Mouse (Mus musculus) adrenal gland, postnatal 10 days (tissue): ENCODE measurements around the gene Nmur2. TPM values are rescaled to one million over a fixed set of nuclear protein-coding genes. Genes with fewer than 3 reads are reported as not detected.

ENCODE experiments used
- DNase-seq: peaks from one replicate; pipeline ENCODE4 v3.0.0; 2021; ENCODE audit warnings: mixed read lengths
- long read RNA-seq, 2 experiments: library from polyadenylated mRNA; stranded (forward); transcript quantifications; one replicate each; pipeline ENCODE4 v2.0.0; 2021
- total RNA-seq, 2 experiments: library from RNA; stranded (reverse); gene quantifications; 2 replicates each; pipeline ENCODE4 v1.2.3; 2021

The Nmur2 gene
- total RNA-seq: not detected
- long read RNA-seq, experiment 1: 0 reads
- long read RNA-seq, experiment 2: 0 reads

GRCm38 (mm10) chr11:56040917-56041316 is at the start of gene Nmur2:
Nmur2 (minus strand) TSS chr11:56041010.
- peak; percentile 1 for DNase-seq

- no peak for DNase-seq
These were observed 48.4 kb upstream of the Nmur2 start for GRCm38 (mm10) chr11:56089127-56089689.

- DNase-seq: no peak
These were observed 31.3 kb upstream of the Nmur2 start for GRCm38 (mm10) chr11:56072131-56072530.

- DNase-seq: no peak
These were observed 28.8 kb upstream of the Nmur2 start for GRCm38 (mm10) chr11:56069658-56070057.

DNA sequence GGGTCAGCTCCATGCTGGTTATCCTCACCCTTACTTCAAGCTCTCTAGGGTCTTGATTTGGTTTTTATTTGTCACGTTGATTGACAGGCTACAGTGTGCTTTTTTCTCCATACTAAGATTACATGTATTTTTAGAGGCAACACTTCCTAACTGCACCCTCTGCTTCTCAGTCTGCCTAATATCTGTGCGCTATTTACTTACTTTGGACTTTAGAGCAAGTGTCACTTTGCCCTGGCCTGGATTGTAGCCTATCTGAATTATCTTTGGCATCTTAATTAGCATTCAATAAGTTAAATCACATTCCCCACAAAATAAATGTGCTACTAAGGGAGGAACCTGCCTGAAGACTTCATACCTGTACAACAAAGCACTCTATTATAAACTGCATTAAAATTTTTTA is 24.3 kb upstream of the Nmur2 start:
- DNase-seq: no peak

GRCm38 (mm10) chr11:56064575-56064974 is 23.8 kb upstream of the Nmur2 start:
- no peak for DNase-seq

DNA sequence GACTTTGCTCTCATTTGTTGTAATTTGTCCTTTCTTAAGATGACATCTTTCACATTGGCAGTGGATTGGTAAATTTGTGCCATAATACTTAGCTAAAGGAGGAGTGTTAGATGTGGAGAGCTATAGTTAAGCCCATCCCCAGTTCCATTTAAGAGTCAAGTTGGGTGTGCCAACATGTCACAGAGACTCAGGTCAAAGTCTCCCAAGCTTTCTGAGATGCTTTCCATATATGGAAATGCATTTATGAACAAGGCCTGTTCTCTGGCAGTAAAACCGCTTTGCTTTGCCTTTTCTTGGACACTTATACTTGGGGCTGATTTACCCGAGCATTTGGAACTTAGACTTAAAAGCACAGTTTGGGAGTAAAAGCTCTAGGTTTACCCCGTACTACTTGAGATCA is 18.4 kb upstream of the Nmur2 start:
- no peak for DNase-seq

DNA sequence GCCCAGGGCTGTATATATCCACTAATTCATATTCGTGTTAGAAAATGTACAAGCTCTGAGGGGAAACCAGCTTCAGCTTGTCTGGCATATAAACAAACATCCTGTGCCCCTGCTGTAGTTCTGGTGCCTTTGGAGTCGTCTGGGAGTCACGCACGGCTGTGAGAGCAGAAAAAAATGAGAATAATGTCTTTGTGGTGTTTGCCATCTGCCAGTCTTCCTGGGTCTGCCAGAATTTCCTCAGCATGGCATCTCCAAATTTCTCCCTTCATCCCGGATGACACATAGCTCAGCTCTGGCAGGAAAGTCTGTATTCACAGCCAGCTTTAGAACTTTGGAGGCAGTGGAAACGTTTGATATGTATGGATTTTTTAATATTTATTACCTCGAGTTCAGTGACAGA is 13.6 kb upstream of the Nmur2 start:
- DNase-seq: no peak

DNA sequence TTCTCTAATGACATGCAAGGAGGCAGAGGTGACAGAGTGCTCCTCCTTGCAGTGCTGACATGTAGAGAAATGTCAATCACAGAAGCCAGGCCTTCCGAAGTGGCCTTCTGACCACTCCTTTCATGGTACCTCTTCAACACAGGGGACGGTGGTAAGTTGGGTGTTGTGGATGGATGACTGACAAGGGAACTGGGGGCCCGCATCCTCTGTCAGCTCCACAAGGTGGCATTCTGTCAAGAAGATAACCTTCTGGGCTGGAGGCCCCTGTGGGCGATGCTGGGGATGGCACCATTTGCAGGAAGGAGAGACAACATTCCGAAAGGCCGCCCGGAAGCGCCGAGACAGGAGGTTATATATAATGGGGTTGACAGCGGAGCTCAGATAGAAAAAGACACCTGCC is 14.0 kb downstream of the Nmur2 start:
- no peak for DNase-seq

- no peak for DNase-seq
These were observed 14.9 kb downstream of the Nmur2 start for GRCm38 (mm10) chr11:56025746-56026570.

- DNase-seq: no peak
These were observed 27.2 kb downstream of the Nmur2 start for GRCm38 (mm10) chr11:56013510-56014057.

DNA sequence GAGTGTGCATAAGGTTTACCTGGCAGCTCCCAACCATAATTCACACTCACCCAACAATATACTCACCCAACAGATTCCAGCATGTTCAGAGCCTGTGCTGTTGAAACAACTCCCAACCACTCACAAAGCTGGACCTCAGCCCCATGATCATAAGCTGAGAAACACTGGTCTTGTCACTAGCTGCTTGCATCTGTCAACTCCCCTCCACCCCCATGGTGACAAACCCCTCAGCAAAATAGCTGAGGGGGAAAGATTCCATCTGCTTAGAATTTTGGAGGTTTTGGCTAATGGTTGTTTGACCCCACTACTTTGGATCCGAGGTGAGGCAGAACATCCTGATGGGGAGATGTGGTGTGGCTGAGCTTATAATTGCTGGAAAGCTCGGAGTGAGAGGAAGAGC is 28.4 kb downstream of the Nmur2 start:
- DNase-seq: no peak

GRCm38 (mm10) chr11:56008277-56008676 is 32.5 kb downstream of the Nmur2 start:
- DNase-seq: no peak

- DNase-seq: no peak
These were observed 48.0 kb downstream of the Nmur2 start for GRCm38 (mm10) chr11:55992799-55993198.

DNA sequence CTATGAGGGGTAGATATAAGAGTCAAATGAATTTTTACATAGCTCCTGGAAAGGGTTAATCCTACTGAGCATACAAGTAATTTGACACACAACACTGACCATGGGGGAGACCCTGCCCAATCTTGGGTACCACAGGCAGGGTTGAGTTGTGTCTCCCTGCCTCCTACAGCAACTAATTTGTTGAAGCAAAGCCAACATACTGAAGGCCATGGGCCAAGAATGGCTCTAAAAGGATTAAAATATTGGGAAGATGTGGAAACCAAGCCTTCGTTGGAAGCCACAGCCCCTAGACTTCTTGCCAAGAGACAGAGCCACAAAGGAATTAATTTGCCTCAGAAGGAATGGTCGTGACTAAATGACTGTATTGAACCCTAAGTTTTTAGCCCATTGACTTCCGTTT is 48.7 kb downstream of the Nmur2 start:
- peak; percentile 6 for DNase-seq

GRCm38 (mm10) chr11:55991505-55992066 is 49.2 kb downstream of the Nmur2 start:
- DNase-seq: peak; percentile 53

- DNase-seq: no peak
These were observed 56.2 kb downstream of the Nmur2 start for GRCm38 (mm10) chr11:55984643-55985042.

GRCm38 (mm10) chr11:55981656-55982055 is 59.2 kb downstream of the Nmur2 start:
- DNase-seq: peak; percentile 32

GRCm38 (mm10) chr11:55978146-55978545 is 62.7 kb downstream of the Nmur2 start:
- peak; percentile 24 for DNase-seq
